Mouse (Mus musculus): ENCODE data around the gene Lbx2. TPM values are rescaled to one million over a fixed set of nuclear protein-coding genes. Genes with fewer than 3 reads are reported as not detected.
A peak's percentile ranks its signal among the peaks of the same experiment; 100 is the strongest.

Gene Lbx2
- polyA plus RNA-seq, 1 experiment from 2014 or later = 0.73 TPM

DNA sequence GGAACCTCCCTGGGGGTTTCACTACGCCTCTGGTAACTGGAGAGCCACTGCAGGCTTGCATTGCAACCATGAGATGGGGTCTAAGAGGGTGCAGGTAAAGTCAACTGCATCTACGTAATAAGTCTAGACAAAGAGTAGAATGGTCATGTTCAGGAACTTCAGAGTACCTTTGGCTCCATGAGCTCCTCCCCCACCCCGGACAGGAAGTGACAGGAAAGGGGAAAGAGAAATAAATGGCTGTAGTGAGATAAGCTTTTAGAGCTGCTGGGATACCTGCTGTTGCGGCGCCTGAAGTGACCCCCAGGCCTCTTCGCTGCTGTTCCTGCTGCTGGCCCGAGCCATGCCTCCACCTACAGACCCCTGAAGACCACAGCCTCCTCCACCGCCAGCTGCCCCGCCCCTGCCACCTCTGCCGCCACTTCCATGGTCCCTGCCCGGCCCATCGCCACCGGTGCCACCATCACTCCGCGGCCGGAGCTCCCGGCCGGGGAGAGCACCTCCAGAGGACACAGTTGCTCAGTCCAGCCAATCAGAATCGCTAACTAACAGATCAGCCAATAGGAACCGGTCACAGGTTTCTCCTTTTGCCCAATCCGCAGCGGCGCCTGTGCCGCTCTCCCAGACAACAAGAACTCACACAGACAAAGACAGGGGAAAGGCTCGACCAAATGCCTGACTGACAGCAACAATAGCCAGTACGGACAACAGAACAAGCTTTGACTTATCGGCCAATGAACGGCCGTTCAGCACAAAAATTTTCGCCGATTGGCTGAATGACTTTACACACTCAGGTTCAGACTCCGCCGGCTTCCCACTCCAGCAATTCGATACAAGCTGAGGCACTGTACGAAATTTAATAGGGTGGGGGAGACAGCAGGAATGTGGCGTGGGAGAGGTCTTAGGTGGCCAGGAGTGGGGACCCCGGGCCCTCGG is 35.0 kb downstream of the Lbx2 start, which contains the start of gene Wbp1:
Gene Wbp1, minus strand, starts transcription at position 630 of the 933 bp plus-strand sequence.
- Histone ChIP-seq H3K9me3 (ENCODE audit: control insufficient read depth, low read length) (no peaks in the 10 kb centered on the region), H3K27me3 (replicated peaks; ENCODE audit: control insufficient read depth, insufficient read depth, low read length) (no peaks in the 10 kb centered on the region), H3K36me3 (ENCODE audit: control insufficient read depth, insufficient read depth, low read length) (peaks cover 21% of the 10 kb centered on the region; the same call in 1 of the 2 replicates), H3K4me3 (ENCODE audit: low read depth, low read length) (peak within 1 kb of the TSS; percentile 85), H3K4me2 (peak within 1 kb of the TSS; percentile 100), H3K27ac (ENCODE audit: low read depth, low read length) (peak within 1 kb of the TSS; percentile 97), H3K4me1 (replicated peaks; ENCODE audit: control insufficient read depth, insufficient read depth, low read length) (peaks cover 42% of the 10 kb centered on the region), H3K9ac (ENCODE audit: low read depth, low read length) (peak within 1 kb of the TSS; percentile 88)
- under 1% methylated on average over 38 of the region's 38 CpGs for WGBS
- peak; percentile 88 for DNase-seq (ENCODE audit: low spot score)
- peak; percentile 91 for ATAC-seq (replicated peaks; ENCODE audit: low FRiP score)

DNA sequence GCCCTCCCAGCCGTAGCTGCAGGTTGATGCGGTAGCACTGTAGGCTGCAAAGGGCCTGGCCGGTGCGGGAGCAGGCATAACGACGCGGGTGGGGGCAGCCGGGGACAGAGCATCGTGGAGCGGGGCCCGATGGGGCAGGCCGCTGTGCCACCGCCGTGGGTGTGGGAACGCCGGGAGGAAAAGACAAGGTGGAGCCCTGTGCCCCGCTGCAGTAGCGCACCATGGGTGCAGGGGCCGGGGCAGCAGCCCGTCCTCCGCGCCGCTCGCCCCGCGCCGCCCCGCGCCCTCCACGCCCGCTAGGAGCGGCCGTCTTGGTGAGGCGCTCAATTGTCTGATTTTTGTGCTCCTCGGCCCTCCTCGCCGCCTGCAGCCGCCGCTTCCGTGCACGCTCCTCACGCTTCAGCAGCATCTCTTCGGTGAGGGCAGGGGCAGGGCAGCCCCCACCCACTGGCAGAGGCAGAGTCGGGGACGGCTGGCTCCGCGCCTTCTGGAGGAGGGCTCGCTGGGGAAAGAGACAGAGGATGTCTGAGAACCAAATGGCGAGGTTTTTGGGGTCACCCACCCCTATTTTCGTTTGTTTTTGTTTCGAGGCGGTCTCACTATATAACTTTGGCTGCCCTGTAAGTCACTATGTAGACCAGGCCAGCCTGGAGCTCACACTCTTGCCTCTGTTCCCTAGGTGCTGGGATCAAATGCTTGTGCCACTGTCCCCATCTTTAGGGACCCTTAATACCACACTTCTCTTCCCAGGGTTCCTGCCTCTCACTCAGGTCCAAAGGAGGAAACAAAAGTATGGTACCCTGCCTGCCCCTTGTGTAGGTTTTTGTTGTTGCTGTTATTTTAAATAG is 35.9 kb downstream of the Lbx2 start:
- H3K36me3 ChIP-seq (ENCODE audit: control insufficient read depth, insufficient read depth, low read length) = peaks cover 17% of the 10 kb centered on the region; the same call in 1 of the 2 replicates
- peak overlapping the region; percentile 85 for H3K4me3 ChIP-seq (ENCODE audit: low read depth, low read length)
- H3K27ac ChIP-seq (ENCODE audit: low read depth, low read length) = peak overlapping the region; percentile 97
- ATAC-seq (replicated peaks; ENCODE audit: low FRiP score) (peak; percentile 29; the same call in 1 of the 2 replicates), DNase-seq (ENCODE audit: low spot score) (peak; percentile 56)
- H3K27me3 ChIP-seq (replicated peaks; ENCODE audit: control insufficient read depth, insufficient read depth, low read length) = no peaks in the 10 kb centered on the region
- H3K9ac ChIP-seq (ENCODE audit: low read depth, low read length) = peak overlapping the region; percentile 88
- peaks cover 33% of the 10 kb centered on the region for H3K4me1 ChIP-seq (replicated peaks; ENCODE audit: control insufficient read depth, insufficient read depth, low read length)
- H3K4me2 ChIP-seq = peak overlapping the region; percentile 100
- no peaks in the 10 kb centered on the region for H3K9me3 ChIP-seq (ENCODE audit: control insufficient read depth, low read length)
- WGBS = 2% methylated on average over 52 of the region's 52 CpGs

DNA sequence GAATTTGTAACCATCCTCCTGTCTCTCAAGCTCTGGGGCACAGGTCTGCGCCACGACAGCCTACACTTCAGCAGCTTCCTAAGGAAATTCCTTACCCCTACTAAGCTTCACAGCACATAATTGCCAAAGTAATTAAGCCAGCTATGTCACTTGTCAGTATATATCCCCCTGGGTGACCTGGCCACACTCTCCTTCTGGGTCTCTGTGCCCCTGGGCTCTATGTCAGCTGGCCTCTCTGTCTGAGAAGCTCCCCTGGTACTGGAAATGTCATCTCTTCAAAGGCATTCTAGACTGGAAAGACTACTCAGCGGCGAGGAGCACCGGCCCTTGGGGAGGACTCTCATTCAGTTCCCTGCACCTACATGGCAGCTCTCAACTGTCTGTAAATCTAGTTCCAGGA is 36.8 kb downstream of the Lbx2 start:
- Histone ChIP-seq H3K36me3 (ENCODE audit: control insufficient read depth, insufficient read depth, low read length) (peaks cover 13% of the 10 kb centered on the region; the same call in 1 of the 2 replicates), H3K9me3 (ENCODE audit: control insufficient read depth, low read length) (no peaks in the 10 kb centered on the region), H3K9ac (ENCODE audit: low read depth, low read length) (peak overlapping the region; percentile 88; the same call in 1 of the 2 replicates), H3K27ac (ENCODE audit: low read depth, low read length) (no peak overlapping the region), H3K4me2 (peak overlapping the region; percentile 100), H3K4me3 (ENCODE audit: low read depth, low read length) (peak overlapping the region; percentile 85), H3K4me1 (replicated peaks; ENCODE audit: control insufficient read depth, insufficient read depth, low read length) (peaks cover 32% of the 10 kb centered on the region), H3K27me3 (replicated peaks; ENCODE audit: control insufficient read depth, insufficient read depth, low read length) (no peaks in the 10 kb centered on the region)
- ATAC-seq (replicated peaks; ENCODE audit: low FRiP score) = no peak
- DNase-seq (ENCODE audit: low spot score) = no peak
- 89% methylated on average over 5 of the region's 5 CpGs for WGBS

DNA sequence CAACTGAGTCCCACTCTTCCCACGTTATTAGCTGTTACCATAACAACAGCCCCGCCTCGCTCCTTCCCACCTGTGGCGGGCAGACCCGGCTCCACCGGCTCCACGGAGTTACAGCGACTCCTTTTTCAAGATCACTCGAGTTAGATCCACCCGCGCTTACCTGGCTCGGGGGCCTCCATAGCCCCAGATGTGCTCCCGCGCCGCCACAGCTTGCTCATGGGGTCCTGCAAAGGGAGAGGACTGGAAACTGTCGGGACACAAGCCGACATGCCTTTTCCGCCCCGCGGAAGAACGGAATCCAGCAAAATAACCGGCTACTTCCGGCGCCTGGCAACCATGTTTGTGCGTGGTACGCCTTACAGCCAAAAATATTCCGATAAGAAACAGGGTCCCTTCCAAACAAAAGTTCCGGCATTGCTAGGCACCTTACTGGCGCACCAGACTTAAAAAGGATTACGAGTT is 38.7 kb downstream of the Lbx2 start:
- DNase-seq (ENCODE audit: low spot score) = peak; percentile 90
- 0 out of 2 replicates have a peak, but pooled peaks cover 2% of the 10 kb centered on the region for H3K36me3 ChIP-seq (ENCODE audit: control insufficient read depth, insufficient read depth, low read length)
- H3K4me1 ChIP-seq (replicated peaks; ENCODE audit: control insufficient read depth, insufficient read depth, low read length) = peaks cover 26% of the 10 kb centered on the region
- WGBS = under 1% methylated on average over 30 of the region's 30 CpGs
- peak; percentile 10; the same call in 1 of the 2 replicates for ATAC-seq (replicated peaks; ENCODE audit: low FRiP score)
- H3K4me2 ChIP-seq = peak overlapping the region; percentile 95
- no peaks in the 10 kb centered on the region for H3K27me3 ChIP-seq (replicated peaks; ENCODE audit: control insufficient read depth, insufficient read depth, low read length)
- no peaks in the 10 kb centered on the region for H3K9me3 ChIP-seq (ENCODE audit: control insufficient read depth, low read length)
- peak overlapping the region; percentile 77 for H3K4me3 ChIP-seq (ENCODE audit: low read depth, low read length)
- H3K27ac ChIP-seq (ENCODE audit: low read depth, low read length) = peak overlapping the region; percentile 69
- peak overlapping the region; percentile 86 for H3K9ac ChIP-seq (ENCODE audit: low read depth, low read length)

DNA sequence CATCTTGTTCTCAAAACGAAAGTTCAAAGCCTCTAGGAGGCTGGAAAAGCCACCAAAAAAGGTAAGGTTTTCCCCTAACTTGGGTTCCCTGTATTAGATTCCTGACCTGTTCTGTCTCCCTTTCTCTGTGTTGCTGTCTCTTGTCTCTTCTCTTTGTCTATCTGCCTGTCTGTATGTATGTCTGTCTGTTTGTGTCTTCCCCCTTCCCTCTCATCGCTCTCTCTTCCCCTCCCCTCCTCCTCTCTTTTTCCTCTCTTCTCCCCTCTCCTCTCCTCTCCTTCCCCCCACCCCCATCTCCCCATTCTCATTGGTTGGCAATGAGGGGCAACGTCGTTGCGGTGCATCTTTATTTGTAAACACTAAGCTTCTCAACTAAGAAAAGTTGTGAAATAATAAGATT is 39.2 kb downstream of the Lbx2 start, which contains the start of gene Ino80b:
Gene Ino80b, minus strand, starts transcription at position 101 of the 400 bp plus-strand sequence.
- peak within 1 kb of the TSS; percentile 95 for H3K4me2 ChIP-seq
- peak within 1 kb of the TSS; percentile 69 for H3K27ac ChIP-seq (ENCODE audit: low read depth, low read length)
- ATAC-seq (replicated peaks; ENCODE audit: low FRiP score) (no peak), DNase-seq (ENCODE audit: low spot score) (no peak)
- H3K4me3 ChIP-seq (ENCODE audit: low read depth, low read length) = peak within 1 kb of the TSS; percentile 77
- 0 out of 2 replicates have a peak, but pooled peaks cover 2% of the 10 kb centered on the region for H3K36me3 ChIP-seq (ENCODE audit: control insufficient read depth, insufficient read depth, low read length)
- WGBS = 30% methylated on average over 5 of the region's 5 CpGs
- H3K4me1 ChIP-seq (replicated peaks; ENCODE audit: control insufficient read depth, insufficient read depth, low read length) = peaks cover 21% of the 10 kb centered on the region
- H3K9me3 ChIP-seq (ENCODE audit: control insufficient read depth, low read length) = no peaks in the 10 kb centered on the region
- peak within 1 kb of the TSS; percentile 86 for H3K9ac ChIP-seq (ENCODE audit: low read depth, low read length)
- no peaks in the 10 kb centered on the region for H3K27me3 ChIP-seq (replicated peaks; ENCODE audit: control insufficient read depth, insufficient read depth, low read length)

DNA sequence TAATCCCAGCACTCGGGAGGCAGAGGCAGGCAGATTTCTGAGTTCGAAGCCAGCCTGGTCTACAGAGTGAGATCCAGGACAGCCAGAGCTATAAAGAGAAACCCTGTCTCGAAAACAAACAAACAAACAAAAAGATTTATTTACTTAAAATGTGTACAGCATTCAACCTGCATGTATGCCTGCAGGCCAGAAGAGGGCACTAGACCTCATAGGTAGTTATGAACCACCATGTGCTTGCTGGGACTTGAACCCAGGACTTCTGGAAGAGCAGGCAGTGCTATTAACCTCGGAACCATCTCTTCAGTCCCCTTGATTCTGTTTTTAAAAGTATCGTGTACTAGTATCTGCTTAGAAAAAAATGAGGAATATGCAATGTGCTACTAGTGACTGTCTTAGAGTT is 41.3 kb downstream of the Lbx2 start:
- H3K9me3 ChIP-seq (ENCODE audit: control insufficient read depth, low read length) = no peaks in the 10 kb centered on the region
- peaks cover 17% of the 10 kb centered on the region for H3K4me1 ChIP-seq (replicated peaks; ENCODE audit: control insufficient read depth, insufficient read depth, low read length)
- ATAC-seq (replicated peaks; ENCODE audit: low FRiP score) (no peak), DNase-seq (ENCODE audit: low spot score) (no peak)
- WGBS = 84% methylated on average over 5 of the region's 5 CpGs
- H3K27ac ChIP-seq (ENCODE audit: low read depth, low read length) = no peak overlapping the region
- no peak overlapping the region for H3K4me3 ChIP-seq (ENCODE audit: low read depth, low read length)
- H3K9ac ChIP-seq (ENCODE audit: low read depth, low read length) = no peak overlapping the region
- H3K27me3 ChIP-seq (replicated peaks; ENCODE audit: control insufficient read depth, insufficient read depth, low read length) = no peaks in the 10 kb centered on the region
- H3K4me2 ChIP-seq = no peak overlapping the region
- 0 out of 2 replicates have a peak, but pooled peaks cover 2% of the 10 kb centered on the region for H3K36me3 ChIP-seq (ENCODE audit: control insufficient read depth, insufficient read depth, low read length)

DNA sequence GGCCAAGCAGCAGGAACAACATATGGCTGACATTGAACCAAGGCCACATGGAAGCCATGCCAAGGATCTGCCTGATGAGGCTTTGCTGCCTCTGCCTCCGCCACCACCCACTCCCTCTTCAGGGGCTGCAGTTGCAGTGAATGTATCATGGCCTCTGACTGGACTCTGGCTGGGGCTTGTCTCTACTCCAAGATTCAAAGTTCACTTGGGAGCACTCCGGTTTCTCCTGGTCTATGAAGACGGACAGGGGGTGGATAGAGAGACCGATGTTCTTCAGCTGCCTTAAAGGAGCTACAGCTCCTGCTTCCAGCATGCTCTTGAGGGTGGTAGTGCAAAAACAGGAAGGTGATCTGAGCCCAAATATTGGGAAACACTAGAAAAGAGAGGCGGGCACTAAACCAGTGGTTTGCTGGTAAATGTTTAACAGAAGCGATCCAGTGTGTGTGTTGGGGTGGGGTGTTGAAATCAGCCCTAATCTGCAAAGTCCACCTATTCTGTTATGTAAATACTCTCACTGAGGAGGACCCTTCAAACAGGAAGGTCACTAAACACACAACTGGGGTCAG is 45.4 kb downstream of the Lbx2 start:
- H3K9ac ChIP-seq (ENCODE audit: low read depth, low read length) = no peak overlapping the region
- peak overlapping the region; percentile 20 for H3K27ac ChIP-seq (ENCODE audit: low read depth, low read length)
- H3K4me1 ChIP-seq (replicated peaks; ENCODE audit: control insufficient read depth, insufficient read depth, low read length) = peaks cover 13% of the 10 kb centered on the region
- H3K36me3 ChIP-seq (ENCODE audit: control insufficient read depth, insufficient read depth, low read length) = no peaks in the 10 kb centered on the region
- DNase-seq (ENCODE audit: low spot score) (no peak), ATAC-seq (replicated peaks; ENCODE audit: low FRiP score) (peak; percentile 57)
- peaks cover 15% of the 10 kb centered on the region for H3K27me3 ChIP-seq (replicated peaks; ENCODE audit: control insufficient read depth, insufficient read depth, low read length)
- WGBS = 50% methylated on average over 6 of the region's 6 CpGs
- peak overlapping the region; percentile 11; the same call in 1 of the 2 replicates for H3K4me2 ChIP-seq
- no peak overlapping the region for H3K4me3 ChIP-seq (ENCODE audit: low read depth, low read length)
- no peaks in the 10 kb centered on the region for H3K9me3 ChIP-seq (ENCODE audit: control insufficient read depth, low read length)

Data from liver, embryonic 11.5 days (tissue).